Mouse (Mus musculus) kidney, adult 2 months (tissue): ENCODE results near the gene Shank2. TPM values are rescaled to one million over a fixed set of nuclear protein-coding genes. Genes with fewer than 3 reads are reported as not detected.

Experiments used
- DNase-seq: peaks from one replicate; pipeline ENCODE4 v3.0.0; 2021
- H3K27ac ChIP-seq: fragments of 200-500 bp; 2 replicates; pipeline ENCODE4 v1.5.1; 2012; ENCODE audit warnings: low read depth, low read length, control low read depth, inconsistent platforms; ENCODE audit not compliant: insufficient read depth
- H3K27me3 ChIP-seq: fragments of 200-500 bp; replicated peaks from 2 replicates; pipeline ENCODE4 v1.6.1; 2012; ENCODE audit warnings: mild to moderate bottlenecking, moderate library complexity, low read length, inconsistent platforms; ENCODE audit not compliant: control insufficient read depth, insufficient read depth
- H3K36me3 ChIP-seq: fragments of 200-500 bp; 2 replicates; pipeline ENCODE4 v1.6.1; 2012; ENCODE audit warnings: mild to moderate bottlenecking, moderate library complexity, low read length, inconsistent platforms; ENCODE audit not compliant: control insufficient read depth, insufficient read depth
- H3K4me1 ChIP-seq: fragments of 200-500 bp; 2 replicates; pipeline ENCODE4 v1.6.1; 2011; ENCODE audit warnings: low read length; ENCODE audit not compliant: control insufficient read depth, insufficient read depth
- H3K4me3 ChIP-seq: fragments of 200-500 bp; 2 replicates; pipeline ENCODE4 v1.5.1; 2011; ENCODE audit warnings: mild to moderate bottlenecking, low read depth, low read length, control low read depth; ENCODE audit not compliant: insufficient read depth
- CTCF ChIP-seq: fragments of 200-500 bp; conservative IDR thresholded peaks from 2 replicates; pipeline ENCODE4 v1.5.1; 2011; ENCODE audit warnings: low read depth, mild to moderate bottlenecking, control low read depth, low read length, moderate library complexity, mixed read lengths; ENCODE audit not compliant: insufficient read depth, insufficient read length
- POLR2A ChIP-seq: fragments of 200-500 bp; IDR thresholded peaks from one replicate; pipeline ENCODE4 v1.6.1; 2011; ENCODE audit warnings: low read depth, low read length, control low read depth
- WGBS: fragments of 180-500 bp; shearing (Covaris S2); methylation state at CpG from one replicate; pipeline ENCODE4 v1.1.7; 2018; 5-methylcytosine and 5-hydroxymethylcytosine counted together
- polyA plus RNA-seq: library from polyadenylated mRNA; depleted of rRNA; stranded (reverse); fragments of >200 nt; gene quantifications from 2 replicates; pipeline ENCODE4 v1.2.3, GENCODE M21; 2012

Gene Shank2
- polyA plus RNA-seq, 1 experiment: 16.1 TPM

- DNase-seq: no peak
- Histone ChIP-seq H3K4me1 (no peaks in the 10 kb centered on the region), H3K27me3 (no peaks in the 10 kb centered on the region), H3K4me3 (no peak overlapping the region), H3K36me3 (no peaks in the 10 kb centered on the region), H3K27ac (no peak overlapping the region)
- 89% methylated on average over 15 of the region's 15 CpGs for WGBS
- no peak for TF ChIP-seq CTCF
- no peak for TF ChIP-seq POLR2A
These were observed 159.0 kb downstream of the Shank2 start for GRCm38 (mm10) chr7:144160646-144161249.

GRCm38 (mm10) chr7:144170272-144170671 is 168.5 kb downstream of the Shank2 start:
- 54% methylated on average over 5 of the region's 5 CpGs for WGBS
- Histone ChIP-seq H3K36me3 (no peaks in the 10 kb centered on the region), H3K27ac (no peak overlapping the region), H3K4me1 (no peaks in the 10 kb centered on the region), H3K4me3 (no peak overlapping the region), H3K27me3 (no peaks in the 10 kb centered on the region)
- DNase-seq: no peak
- TF ChIP-seq POLR2A: no peak
- no peak for TF ChIP-seq CTCF

GRCm38 (mm10) chr7:144170686-144171085 is 169.0 kb downstream of the Shank2 start:
- no peaks in the 10 kb centered on the region for H3K4me1 ChIP-seq
- no peak overlapping the region for H3K4me3 ChIP-seq
- WGBS: 84% methylated on average over 9 of the region's 9 CpGs
- TF ChIP-seq POLR2A: no peak
- TF ChIP-seq CTCF: no peak
- no peaks in the 10 kb centered on the region for H3K36me3 ChIP-seq
- DNase-seq: no peak
- no peak overlapping the region for H3K27ac ChIP-seq
- no peaks in the 10 kb centered on the region for H3K27me3 ChIP-seq

- no peak for DNase-seq
- WGBS: 93% methylated on average over 6 of the region's 6 CpGs
- TF ChIP-seq POLR2A (no peak), CTCF (no peak)
- no peaks in the 10 kb centered on the region for H3K36me3 ChIP-seq
- no peaks in the 10 kb centered on the region for H3K4me1 ChIP-seq
- H3K27ac ChIP-seq: no peak overlapping the region
- no peak overlapping the region for H3K4me3 ChIP-seq
- no peaks in the 10 kb centered on the region for H3K27me3 ChIP-seq
These were observed 172.1 kb downstream of the Shank2 start for GRCm38 (mm10) chr7:144173869-144174268.

- Histone ChIP-seq H3K27ac (no peak overlapping the region), H3K27me3 (no peaks in the 10 kb centered on the region), H3K36me3 (no peaks in the 10 kb centered on the region), H3K4me1 (no peaks in the 10 kb centered on the region), H3K4me3 (no peak overlapping the region)
- no peak for DNase-seq
- TF ChIP-seq POLR2A: no peak
- TF ChIP-seq CTCF: no peak
- 83% methylated on average over 14 of the region's 14 CpGs for WGBS
These were observed 172.6 kb downstream of the Shank2 start for GRCm38 (mm10) chr7:144174329-144174728.

GRCm38 (mm10) chr7:144175025-144175424 is 173.3 kb downstream of the Shank2 start:
- Histone ChIP-seq H3K4me3 (no peak overlapping the region), H3K36me3 (no peaks in the 10 kb centered on the region), H3K4me1 (no peaks in the 10 kb centered on the region), H3K27ac (no peak overlapping the region), H3K27me3 (no peaks in the 10 kb centered on the region)
- no peak for TF ChIP-seq CTCF
- TF ChIP-seq POLR2A: no peak
- DNase-seq: no peak
- 39% methylated on average over 7 of the region's 7 CpGs for WGBS

- H3K4me1 ChIP-seq: no peaks in the 10 kb centered on the region
- no peak overlapping the region for H3K27ac ChIP-seq
These were observed 173.9 kb downstream of the Shank2 start for GRCm38 (mm10) chr7:144175481-144176233.

More at GRCm38 (mm10) chr7:144175481-144176233, 173.9 kb downstream of the Shank2 start:
- no peak for TF ChIP-seq CTCF
- TF ChIP-seq POLR2A: no peak
- 20% methylated on average over 40 of the region's 40 CpGs for WGBS
- H3K4me3 ChIP-seq: 0 out of 2 replicates have a peak overlapping the region, but pooled peaks have one; percentile 2
- peak; percentile 27 for DNase-seq
- no peaks in the 10 kb centered on the region for H3K27me3 ChIP-seq
- H3K36me3 ChIP-seq: no peaks in the 10 kb centered on the region
